Mouse (Mus musculus): ENCODE measurements around the gene Angptl8.

- TF ChIP-seq CTCF (IDR thresholded peaks at IDR 0.05; ENCODE audit: low read depth) (no peak), EP300 (IDR thresholded peaks at IDR 0.05; ENCODE audit: low read depth) (no peak)
These were observed 22.2 kb downstream of the Angptl8 start for GRCm38 (mm10) chr9:21857501-21857900.

Measured in liver, postnatal 0 days (tissue).